Mouse (Mus musculus): ENCODE results near the gene Magoh. TPM values are rescaled to one million over a fixed set of nuclear protein-coding genes. Genes with fewer than 3 reads are reported as not detected.

Gene Magoh
- polyA plus RNA-seq, 1 experiment from 2014 or later = 130 TPM

- WGBS = 67% methylated on average over 11 of the region's 11 CpGs
- H3K9ac ChIP-seq (replicated peaks; ENCODE audit: low read length) = no peak overlapping the region
- ATAC-seq (ENCODE audit: low FRiP score, low TSS enrichment) = no peak
- H3K4me3 ChIP-seq (replicated peaks; ENCODE audit: low read depth, low read length) = no peak overlapping the region
- H3K27ac ChIP-seq (replicated peaks; ENCODE audit: low read depth, low read length) = 0 out of 2 replicates have a peak overlapping the region, but pooled peaks have one; percentile 27
- no peak overlapping the region for H3K4me2 ChIP-seq (ENCODE audit: low read length)
- no peaks in the 10 kb centered on the region for H3K4me1 ChIP-seq (ENCODE audit: control insufficient read depth, insufficient read depth, low read length)
- no peaks in the 10 kb centered on the region for H3K9me3 ChIP-seq (ENCODE audit: control insufficient read depth, low read length)
- peaks cover 98% of the 10 kb centered on the region for H3K36me3 ChIP-seq (ENCODE audit: control insufficient read depth, insufficient read depth, low read length)
- DNase-seq = no peak
- H3K27me3 ChIP-seq (ENCODE audit: control insufficient read depth, insufficient read depth, low read length) = no peaks in the 10 kb centered on the region
Observed at GRCm38 (mm10) chr4:107856958-107857686, 22.4 kb upstream of the Magoh start.

- H3K27ac ChIP-seq (replicated peaks; ENCODE audit: low read depth, low read length) = no peak overlapping the region
- 90% methylated on average over 7 of the region's 7 CpGs for WGBS
- ATAC-seq (ENCODE audit: low FRiP score, low TSS enrichment) (no peak), DNase-seq (no peak)
- H3K4me1 ChIP-seq (ENCODE audit: control insufficient read depth, insufficient read depth, low read length) = no peaks in the 10 kb centered on the region
- no peak overlapping the region for H3K4me3 ChIP-seq (replicated peaks; ENCODE audit: low read depth, low read length)
- no peak overlapping the region for H3K9ac ChIP-seq (replicated peaks; ENCODE audit: low read length)
- no peaks in the 10 kb centered on the region for H3K27me3 ChIP-seq (ENCODE audit: control insufficient read depth, insufficient read depth, low read length)
- H3K4me2 ChIP-seq (ENCODE audit: low read length) = no peak overlapping the region
- no peaks in the 10 kb centered on the region for H3K9me3 ChIP-seq (ENCODE audit: control insufficient read depth, low read length)
- peaks cover 95% of the 10 kb centered on the region for H3K36me3 ChIP-seq (ENCODE audit: control insufficient read depth, insufficient read depth, low read length)
Observed at GRCm38 (mm10) chr4:107858995-107859394, 20.6 kb upstream of the Magoh start.

DNA sequence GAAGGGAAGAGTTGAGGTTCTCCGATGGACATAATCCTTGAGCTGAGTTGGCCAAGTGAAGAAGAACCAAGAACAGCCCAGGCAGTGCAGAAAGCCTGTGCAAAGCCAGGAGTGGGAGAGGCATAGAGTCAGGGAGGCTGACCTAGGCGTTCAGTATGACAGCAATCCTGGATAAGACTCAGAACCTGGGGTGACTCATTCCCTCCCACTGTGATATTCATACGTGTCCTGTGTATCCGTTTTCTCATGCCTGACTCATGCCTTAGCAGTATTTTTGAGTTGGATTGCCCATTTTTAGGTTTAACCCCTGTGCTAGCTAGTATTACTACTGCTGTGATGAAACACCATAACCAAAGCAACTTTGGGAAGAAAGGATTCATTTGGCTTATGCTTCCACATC is 14.7 kb upstream of the Magoh start:
- ATAC-seq (ENCODE audit: low FRiP score, low TSS enrichment) = no peak
- DNase-seq = no peak
- no peak overlapping the region for H3K27ac ChIP-seq (replicated peaks; ENCODE audit: low read depth, low read length)
- H3K36me3 ChIP-seq (ENCODE audit: control insufficient read depth, insufficient read depth, low read length) = peaks cover 73% of the 10 kb centered on the region
- no peaks in the 10 kb centered on the region for H3K9me3 ChIP-seq (ENCODE audit: control insufficient read depth, low read length)
- H3K4me1 ChIP-seq (ENCODE audit: control insufficient read depth, insufficient read depth, low read length) = no peaks in the 10 kb centered on the region
- H3K4me3 ChIP-seq (replicated peaks; ENCODE audit: low read depth, low read length) = no peak overlapping the region
- no peak overlapping the region for H3K4me2 ChIP-seq (ENCODE audit: low read length)
- WGBS = 88% methylated on average over 4 of the region's 4 CpGs
- no peaks in the 10 kb centered on the region for H3K27me3 ChIP-seq (ENCODE audit: control insufficient read depth, insufficient read depth, low read length)
- no peak overlapping the region for H3K9ac ChIP-seq (replicated peaks; ENCODE audit: low read length)

DNA sequence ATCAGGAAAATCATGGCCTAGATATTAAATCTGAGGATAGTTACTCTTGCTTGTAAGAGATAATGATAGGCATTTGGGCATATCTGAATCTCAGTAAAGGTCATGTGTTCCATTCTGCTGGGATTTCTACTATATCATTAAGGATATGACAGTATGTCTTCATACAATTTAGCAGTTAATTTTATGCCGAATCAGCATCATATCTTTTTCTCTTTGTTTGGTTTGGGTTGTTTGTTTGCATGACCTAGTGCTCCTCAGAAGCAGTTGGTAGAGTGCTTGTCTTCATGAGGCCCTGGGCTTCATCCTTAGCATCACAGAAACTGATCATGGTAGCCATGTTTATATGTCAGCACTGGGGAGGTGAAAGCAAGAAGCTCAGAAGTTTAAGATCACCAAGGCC is 2.1 kb downstream of the Magoh start:
- Histone ChIP-seq H3K36me3 (ENCODE audit: control insufficient read depth, insufficient read depth, low read length) (peaks cover 44% of the 10 kb centered on the region), H3K27ac (replicated peaks; ENCODE audit: low read depth, low read length) (no peak overlapping the region), H3K4me2 (ENCODE audit: low read length) (no peak overlapping the region), H3K4me3 (replicated peaks; ENCODE audit: low read depth, low read length) (no peak overlapping the region), H3K9ac (replicated peaks; ENCODE audit: low read length) (no peak overlapping the region), H3K9me3 (ENCODE audit: control insufficient read depth, low read length) (no peaks in the 10 kb centered on the region), H3K4me1 (ENCODE audit: control insufficient read depth, insufficient read depth, low read length) (peaks cover 9% of the 10 kb centered on the region), H3K27me3 (ENCODE audit: control insufficient read depth, insufficient read depth, low read length) (no peaks in the 10 kb centered on the region)
- 98% methylated on average over 1 of the region's 1 CpGs for WGBS
- no peak for ATAC-seq (ENCODE audit: low FRiP score, low TSS enrichment)
- DNase-seq = no peak

- Histone ChIP-seq H3K27ac (replicated peaks; ENCODE audit: low read depth, low read length) (no peak overlapping the region), H3K27me3 (ENCODE audit: control insufficient read depth, insufficient read depth, low read length) (no peaks in the 10 kb centered on the region), H3K36me3 (ENCODE audit: control insufficient read depth, insufficient read depth, low read length) (peaks cover 46% of the 10 kb centered on the region), H3K9ac (replicated peaks; ENCODE audit: low read length) (no peak overlapping the region), H3K4me3 (replicated peaks; ENCODE audit: low read depth, low read length) (no peak overlapping the region), H3K9me3 (ENCODE audit: control insufficient read depth, low read length) (no peaks in the 10 kb centered on the region), H3K4me1 (ENCODE audit: control insufficient read depth, insufficient read depth, low read length) (peaks cover 10% of the 10 kb centered on the region), H3K4me2 (ENCODE audit: low read length) (no peak overlapping the region)
- DNase-seq (no peak), ATAC-seq (ENCODE audit: low FRiP score, low TSS enrichment) (no peak)
- WGBS = 79% methylated on average over 7 of the region's 7 CpGs
Observed at GRCm38 (mm10) chr4:107886371-107886770, 6.8 kb downstream of the Magoh start.

DNA sequence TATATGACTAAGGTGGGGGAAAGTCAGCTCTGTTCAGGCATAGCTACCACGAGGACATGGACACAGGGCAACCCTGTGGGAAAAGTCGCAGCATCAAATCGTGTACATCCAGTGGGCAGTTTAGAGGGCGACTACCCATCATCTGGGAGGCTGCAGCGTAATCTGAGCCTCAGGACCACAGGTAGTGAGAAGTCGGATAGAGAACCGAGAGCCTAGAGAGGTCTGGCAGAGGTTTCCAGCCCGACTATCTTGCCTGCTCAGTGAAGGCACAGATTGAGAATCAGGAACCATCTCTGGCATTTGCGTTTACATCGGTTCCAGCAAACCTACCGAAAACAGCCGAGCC is 9.8 kb downstream of the Magoh start:
- Histone ChIP-seq H3K9me3 (ENCODE audit: control insufficient read depth, low read length) (no peaks in the 10 kb centered on the region), H3K36me3 (ENCODE audit: control insufficient read depth, insufficient read depth, low read length) (peaks cover 35% of the 10 kb centered on the region), H3K4me3 (replicated peaks; ENCODE audit: low read depth, low read length) (peak overlapping the region; percentile 56), H3K4me2 (ENCODE audit: low read length) (peak overlapping the region; percentile 91), H3K4me1 (ENCODE audit: control insufficient read depth, insufficient read depth, low read length) (peaks cover 10% of the 10 kb centered on the region), H3K9ac (replicated peaks; ENCODE audit: low read length) (peak overlapping the region; percentile 79), H3K27me3 (ENCODE audit: control insufficient read depth, insufficient read depth, low read length) (no peaks in the 10 kb centered on the region), H3K27ac (replicated peaks; ENCODE audit: low read depth, low read length) (peak overlapping the region; percentile 93)
- under 1% methylated on average over 12 of the region's 12 CpGs for WGBS
- no peak for DNase-seq
- ATAC-seq (ENCODE audit: low FRiP score, low TSS enrichment) = peak; percentile 44

DNA sequence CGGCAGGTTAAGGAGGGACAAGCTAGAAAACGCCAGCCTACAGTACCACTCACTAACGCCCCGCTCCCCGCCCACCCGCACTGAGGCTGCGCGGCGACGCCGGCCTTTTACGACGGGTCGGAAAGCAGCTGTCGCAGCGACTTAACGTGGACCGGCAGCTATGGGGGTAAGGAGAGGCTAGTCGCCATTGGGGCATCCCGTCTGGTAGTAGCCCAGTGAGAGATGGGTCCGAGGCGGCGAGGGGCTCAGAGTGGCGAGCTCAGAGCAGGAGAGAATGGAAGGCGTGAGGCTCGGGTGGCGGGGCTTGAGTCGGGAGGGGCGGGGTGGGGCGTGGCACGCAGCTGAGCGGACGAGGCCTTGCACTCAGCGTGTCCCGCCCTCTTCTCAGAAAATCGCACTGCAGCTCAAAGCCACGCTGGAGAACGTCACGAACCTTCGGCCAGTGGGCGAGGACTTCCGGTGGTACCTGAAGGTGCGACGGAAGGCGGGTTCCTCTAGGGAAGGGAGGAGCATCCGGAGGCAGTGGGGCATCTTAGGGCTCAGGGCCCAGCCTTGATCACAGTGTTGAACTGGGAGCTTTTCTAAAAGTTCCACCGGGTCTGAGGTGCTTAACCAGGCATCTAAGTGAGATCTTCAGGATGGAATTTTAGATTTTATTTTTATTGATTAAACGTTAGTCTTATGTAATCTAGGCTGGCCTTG is 10.3 kb downstream of the Magoh start, which contains the start of gene 0610037L13Rik:
Gene 0610037L13Rik, plus strand, starts transcription at position 83 of the 702 bp plus-strand sequence.
- peak within 1 kb of the TSS; percentile 93 for H3K27ac ChIP-seq (replicated peaks; ENCODE audit: low read depth, low read length)
- no peaks in the 10 kb centered on the region for H3K27me3 ChIP-seq (ENCODE audit: control insufficient read depth, insufficient read depth, low read length)
- H3K4me3 ChIP-seq (replicated peaks; ENCODE audit: low read depth, low read length) = peak within 1 kb of the TSS; percentile 56
- ATAC-seq (ENCODE audit: low FRiP score, low TSS enrichment) (peak; percentile 94), DNase-seq (peak; percentile 97)
- under 1% methylated on average over 48 of the region's 48 CpGs for WGBS
- peak within 1 kb of the TSS; percentile 79 for H3K9ac ChIP-seq (replicated peaks; ENCODE audit: low read length)
- peak within 1 kb of the TSS; percentile 91 for H3K4me2 ChIP-seq (ENCODE audit: low read length)
- peaks cover 34% of the 10 kb centered on the region for H3K36me3 ChIP-seq (ENCODE audit: control insufficient read depth, insufficient read depth, low read length)
- H3K9me3 ChIP-seq (ENCODE audit: control insufficient read depth, low read length) = no peaks in the 10 kb centered on the region
- peaks cover 10% of the 10 kb centered on the region for H3K4me1 ChIP-seq (ENCODE audit: control insufficient read depth, insufficient read depth, low read length)

DNA sequence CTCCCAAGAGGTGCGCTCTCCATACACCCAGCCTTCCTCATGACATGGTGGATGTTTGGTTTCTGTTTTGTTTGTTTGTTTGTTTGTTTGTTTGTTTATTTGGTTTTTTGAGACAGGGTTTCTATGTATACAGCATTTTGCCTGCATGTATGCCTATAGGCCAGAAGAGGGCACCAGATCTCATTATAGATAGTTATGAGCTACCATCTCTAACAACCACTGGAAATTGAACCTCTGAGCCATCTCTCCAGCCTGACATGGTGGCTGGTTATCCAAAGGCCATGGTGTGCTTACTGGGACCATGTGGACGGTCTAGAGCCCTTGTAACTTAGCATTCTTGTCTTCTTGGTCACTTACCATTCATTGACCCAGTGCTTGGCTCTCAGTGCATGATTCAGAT is 13.1 kb downstream of the Magoh start:
- Histone ChIP-seq H3K9ac (replicated peaks; ENCODE audit: low read length) (no peak overlapping the region), H3K4me1 (ENCODE audit: control insufficient read depth, insufficient read depth, low read length) (peaks cover 10% of the 10 kb centered on the region), H3K27me3 (ENCODE audit: control insufficient read depth, insufficient read depth, low read length) (no peaks in the 10 kb centered on the region), H3K4me3 (replicated peaks; ENCODE audit: low read depth, low read length) (no peak overlapping the region), H3K9me3 (ENCODE audit: control insufficient read depth, low read length) (no peaks in the 10 kb centered on the region), H3K27ac (replicated peaks; ENCODE audit: low read depth, low read length) (no peak overlapping the region), H3K36me3 (ENCODE audit: control insufficient read depth, insufficient read depth, low read length) (peaks cover 49% of the 10 kb centered on the region), H3K4me2 (ENCODE audit: low read length) (no peak overlapping the region)
- 88% methylated on average over 2 of the region's 2 CpGs for WGBS
- no peak for ATAC-seq (ENCODE audit: low FRiP score, low TSS enrichment)
- peak; percentile 76 for DNase-seq
